Mouse (Mus musculus) megakaryocyte, embryonic 14.5 days (primary cell): ENCODE measurements at regions not wholly inside any gene's neighbourhood (a gene's known extent, or its start where the extent isn't known, plus 50 kb on each side); places are given as distances from the start of the nearest gene placed in this dataset.

Experiments
- FLI1 ChIP-seq: IDR thresholded peaks from 2 replicates; pipeline ENCODE4 v1.6.1; 2012; ENCODE audit warnings: low read length, inconsistent platforms, mixed read lengths
- GATA1 ChIP-seq: IDR thresholded peaks from 3 replicates; pipeline ENCODE4 v1.6.1; 2012; ENCODE audit warnings: mixed read lengths, low read length, inconsistent platforms, borderline replicate concordance

DNA sequence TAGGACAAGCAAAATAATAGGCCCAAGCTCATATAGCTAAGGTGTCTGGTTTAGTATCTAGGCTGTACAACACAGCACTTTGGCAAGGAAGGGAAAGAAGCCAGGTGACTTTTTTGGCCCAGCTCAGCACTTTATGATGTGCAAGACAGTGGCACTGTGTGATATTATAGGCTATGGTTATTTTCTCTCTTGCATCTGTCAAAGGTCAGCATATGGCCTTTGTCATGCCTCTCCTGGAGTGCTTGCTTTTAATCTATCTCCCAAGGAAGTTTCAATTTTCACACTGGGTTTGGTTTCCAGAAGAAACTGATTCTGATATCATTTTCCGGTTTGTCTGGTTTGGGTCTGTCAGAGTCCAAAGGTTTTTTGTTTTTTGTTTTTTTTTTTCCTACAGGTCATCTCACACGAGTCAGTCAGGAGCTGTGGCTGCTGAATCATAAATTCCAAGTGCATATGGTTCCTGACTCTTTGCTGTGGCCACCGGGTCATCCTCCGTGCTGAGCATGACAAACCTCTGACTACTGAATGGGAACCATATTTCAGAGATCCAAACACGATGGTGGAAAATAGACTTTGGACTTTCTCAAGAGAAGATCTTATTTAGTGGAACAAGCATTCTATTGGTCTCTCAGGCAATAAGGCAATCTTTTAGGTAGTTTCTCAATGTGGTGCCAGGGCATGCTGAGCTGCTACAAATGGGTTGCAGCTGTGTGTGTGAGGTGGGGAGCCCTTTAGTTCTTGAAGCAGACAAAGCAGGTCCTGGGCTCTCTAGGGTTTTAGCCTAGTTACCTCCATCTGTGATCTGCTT, 269.3 kb downstream of the Ttc32 start:
- TF ChIP-seq GATA1, result no peak
- TF ChIP-seq FLI1, result no peak
